Mouse (Mus musculus) retina, postnatal 1 day (tissue): ENCODE data around the gene Prkce.

Experiments
- DNase-seq: peaks from one replicate; pipeline ENCODE4 v3.0.0-alpha.2; 2012

Gene Prkce

DNA sequence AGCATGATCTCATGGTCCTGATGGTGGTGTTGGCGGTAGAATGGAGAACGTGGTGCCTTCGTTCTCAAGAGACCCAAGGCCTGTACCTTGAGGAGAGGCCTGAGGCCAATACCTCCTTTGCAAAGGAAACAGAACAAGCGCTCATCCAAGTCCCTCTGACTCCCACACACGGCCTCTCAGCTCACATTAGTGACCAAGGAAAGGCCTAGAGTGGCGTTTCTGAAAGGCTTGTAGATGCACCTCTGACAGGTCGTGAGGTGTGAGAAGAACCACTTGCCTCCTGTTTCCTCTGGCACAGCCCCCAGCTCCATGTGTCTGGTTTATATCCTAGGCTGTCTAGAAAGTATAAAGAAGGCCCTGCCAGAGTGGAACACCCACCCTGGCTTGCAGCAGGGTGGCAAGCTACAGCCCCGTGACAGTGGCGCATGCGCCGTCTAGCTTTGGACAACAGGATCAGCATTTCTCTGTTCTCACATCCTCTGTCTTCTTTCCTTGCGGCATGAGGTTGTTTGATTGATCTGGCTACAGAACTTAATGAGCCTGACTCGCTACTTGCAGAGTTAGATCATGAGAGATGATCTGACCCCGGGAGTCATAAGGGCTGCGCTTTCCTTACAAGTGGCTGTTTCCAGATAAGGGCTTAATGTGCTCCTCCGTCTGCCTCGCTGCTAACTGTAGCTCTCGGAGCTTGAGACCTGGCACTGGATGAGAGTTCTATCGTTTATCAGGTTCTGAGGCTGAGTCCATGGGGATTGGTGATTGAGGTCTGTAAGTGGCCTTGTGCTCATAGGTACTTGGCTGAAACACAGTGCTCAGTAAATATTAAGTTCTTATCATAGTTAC is 136.0 kb downstream of the Prkce start:
- no peak for DNase-seq

DNA sequence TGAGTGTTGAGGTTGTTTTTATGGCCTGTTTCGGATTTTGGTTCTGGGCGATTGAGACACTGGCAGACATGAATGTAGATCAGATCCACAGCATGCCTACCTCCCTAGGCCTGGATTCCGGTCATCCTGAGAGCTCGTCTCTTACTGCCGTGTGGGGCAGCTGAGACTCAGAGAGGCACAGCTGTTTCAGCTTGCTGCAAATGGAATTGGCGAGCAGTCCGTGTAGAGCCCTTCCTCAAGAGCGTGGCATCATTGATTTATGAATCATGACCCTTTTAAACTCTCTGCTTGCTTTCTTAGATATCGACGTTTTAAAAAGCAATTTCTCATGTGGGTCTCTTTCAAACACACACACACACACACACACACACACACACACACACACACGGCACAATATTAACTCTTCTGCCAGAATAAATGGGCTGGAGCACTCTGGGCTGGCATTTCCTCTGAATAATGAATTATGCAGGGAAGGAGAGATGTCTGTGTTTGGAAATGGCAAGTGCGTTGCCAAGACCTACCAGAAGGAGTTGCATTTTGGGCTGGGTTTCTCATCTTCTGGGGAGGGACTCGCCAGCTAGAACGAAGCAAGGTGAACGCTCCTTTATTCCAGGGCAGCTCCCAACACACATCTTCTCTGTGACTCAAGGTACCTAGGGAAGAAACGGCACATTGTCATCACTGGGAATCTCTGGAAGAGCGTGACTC is 137.5 kb downstream of the Prkce start:
- no peak for DNase-seq

DNA sequence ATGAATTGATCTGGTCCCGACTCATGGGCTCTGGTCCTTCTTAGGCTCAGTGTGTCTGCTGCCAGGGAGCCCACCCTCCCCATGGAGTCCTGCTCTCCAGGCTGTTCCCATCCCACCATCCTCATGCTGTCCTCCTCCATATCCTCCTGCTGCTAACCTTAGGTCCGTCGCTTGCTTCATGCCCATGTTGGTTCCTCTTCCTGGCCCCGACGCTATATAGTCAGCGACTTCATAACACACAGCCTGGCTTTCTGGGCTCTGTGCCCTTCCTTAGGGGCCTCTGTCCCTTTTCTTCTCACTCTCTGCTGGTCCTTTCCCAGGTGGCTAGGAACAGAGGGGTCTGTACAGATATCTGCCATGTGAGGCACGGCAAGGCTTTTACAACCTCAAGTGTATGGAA is 138.6 kb downstream of the Prkce start:
- no peak for DNase-seq

DNA sequence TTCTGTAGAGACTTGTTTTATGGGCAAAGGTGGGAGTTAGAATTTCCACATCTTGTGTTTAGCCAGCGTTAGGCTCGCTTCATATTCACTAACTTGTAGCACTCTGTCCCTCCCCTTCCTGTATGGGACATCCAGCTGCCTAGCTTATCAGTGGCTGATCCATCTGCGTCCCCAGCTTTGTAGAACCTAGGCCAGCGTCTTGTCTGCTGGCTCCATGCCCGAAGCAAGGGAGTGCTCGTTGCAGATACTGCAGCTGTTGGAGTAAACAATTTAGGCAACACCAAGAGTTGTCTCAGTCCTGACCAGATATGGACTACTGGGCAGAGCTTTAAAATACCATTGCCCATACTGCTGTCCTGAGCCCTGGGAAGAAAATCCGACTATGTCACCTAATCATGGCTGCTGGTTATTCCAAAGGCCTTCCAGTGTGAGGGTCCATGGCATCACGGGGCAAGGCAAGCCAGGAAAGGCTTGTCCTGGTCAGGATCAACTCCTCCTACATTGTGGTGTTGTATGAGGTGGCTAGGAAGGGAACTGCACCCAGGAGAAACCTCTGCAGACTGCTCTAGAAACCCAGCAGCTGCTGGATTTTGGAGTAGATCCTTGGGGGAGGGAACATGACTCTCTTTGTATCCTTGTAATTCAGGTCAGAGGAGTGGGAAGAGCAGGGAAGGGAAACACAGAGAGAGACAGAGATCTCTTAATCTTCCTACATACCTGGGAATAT is 146.0 kb downstream of the Prkce start:
- DNase-seq: no peak

DNA sequence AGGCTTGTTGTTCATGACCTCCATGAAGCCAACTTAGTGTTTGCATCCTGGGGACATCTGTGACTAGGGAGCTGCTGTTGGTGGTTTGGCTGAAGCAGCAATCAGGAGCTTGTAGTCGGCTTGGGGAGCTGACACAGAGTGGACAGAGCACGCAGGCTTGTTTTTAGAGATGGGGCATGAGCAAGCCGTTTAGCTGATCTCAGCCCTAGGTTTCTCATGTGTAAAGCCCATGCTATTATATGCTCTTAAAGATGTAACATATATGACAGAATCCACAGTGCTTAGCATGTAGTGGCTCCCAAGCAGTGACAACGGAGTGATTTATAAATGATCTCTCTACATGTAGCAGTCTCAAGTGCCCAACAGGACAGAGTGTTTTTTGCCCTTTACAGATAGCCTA is 148.3 kb downstream of the Prkce start:
- no peak for DNase-seq

DNA sequence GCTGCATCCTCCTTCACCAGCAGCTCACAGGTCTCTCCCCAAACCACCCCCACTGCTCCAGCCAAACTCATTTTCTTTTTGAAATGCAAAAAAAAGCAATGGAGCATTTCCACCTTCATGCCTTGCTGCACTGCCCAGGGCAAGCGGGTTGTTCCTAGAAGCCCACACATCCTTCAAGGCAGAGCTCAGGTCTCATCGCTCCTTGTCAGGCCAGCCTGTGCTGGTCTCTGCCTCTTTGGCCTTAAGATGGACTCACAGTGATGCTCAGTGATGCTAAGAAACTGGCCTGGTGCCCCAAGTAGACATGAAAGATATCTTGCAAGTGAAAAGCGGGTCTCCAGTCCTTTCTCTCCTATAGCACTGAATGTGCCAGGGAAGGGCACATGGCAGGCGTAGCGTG is 149.2 kb downstream of the Prkce start:
- DNase-seq: no peak

DNA sequence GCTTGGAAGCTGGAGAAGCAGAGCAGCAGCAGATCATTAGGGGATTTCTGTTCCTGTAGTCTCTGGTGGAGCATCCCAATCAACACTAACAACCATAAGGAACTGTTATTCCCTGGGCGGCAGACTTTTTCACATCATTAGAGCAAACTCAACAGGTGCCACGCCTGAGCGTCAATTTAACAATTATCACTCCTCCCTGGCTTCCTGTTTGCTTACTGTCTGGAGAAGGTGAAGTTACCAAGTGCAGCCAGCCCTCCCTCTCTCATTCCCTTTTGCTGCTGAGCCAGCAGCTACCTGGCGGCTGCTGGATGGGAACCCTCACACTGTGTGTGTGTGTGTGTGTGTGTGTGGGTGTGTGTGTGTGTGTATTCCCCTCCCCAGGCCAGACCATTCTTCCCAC is 149.6 kb downstream of the Prkce start:
- no peak for DNase-seq

DNA sequence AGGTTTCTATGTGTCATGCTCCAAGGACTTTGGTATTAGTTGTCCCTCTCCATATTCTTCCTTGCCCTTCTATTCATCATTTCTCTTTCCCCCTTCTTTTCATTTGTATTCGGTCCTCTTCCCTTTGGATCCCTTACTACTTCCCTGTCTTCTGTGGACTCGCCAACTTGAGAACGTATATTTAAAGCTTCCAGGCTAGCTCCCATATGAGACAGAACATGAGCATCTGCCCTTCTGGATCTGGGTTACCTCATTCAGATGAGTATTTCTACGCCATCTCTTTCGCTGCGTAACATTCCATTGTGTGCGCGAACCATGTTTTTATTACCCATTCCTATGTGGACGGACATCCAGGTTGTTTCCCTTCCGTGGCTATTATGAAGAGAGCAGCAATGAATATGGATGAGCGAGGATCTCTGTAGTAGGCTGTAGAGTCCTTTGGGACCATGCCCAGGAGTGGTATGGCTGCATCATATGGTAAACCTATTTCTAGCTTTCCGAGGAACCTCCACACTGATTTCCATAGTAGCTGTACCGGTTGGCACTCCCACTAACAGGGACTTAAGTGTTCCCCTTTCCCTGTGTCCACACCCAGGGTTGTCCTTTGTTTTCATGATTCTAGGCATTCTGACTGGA is 152.5 kb downstream of the Prkce start:
- no peak for DNase-seq

DNA sequence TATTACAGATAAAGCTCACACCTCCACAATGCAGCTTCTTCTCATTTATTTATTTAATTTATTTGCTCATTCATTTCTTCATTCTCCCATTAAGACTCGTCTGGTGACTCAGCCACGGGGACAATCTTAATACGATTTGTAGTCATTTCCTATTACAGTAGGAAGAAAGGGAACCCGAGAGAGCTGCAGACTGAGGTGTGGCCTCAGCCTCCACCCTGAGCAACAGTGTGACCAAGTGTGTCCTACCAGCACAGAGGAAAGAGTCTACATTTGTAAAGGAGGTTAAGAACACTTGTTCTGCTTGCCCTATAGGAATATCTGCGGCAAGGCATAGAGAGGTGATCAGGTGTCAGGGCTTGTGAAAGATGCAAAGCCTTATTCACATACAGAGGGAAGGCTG is 155.3 kb downstream of the Prkce start:
- DNase-seq: no peak

DNA sequence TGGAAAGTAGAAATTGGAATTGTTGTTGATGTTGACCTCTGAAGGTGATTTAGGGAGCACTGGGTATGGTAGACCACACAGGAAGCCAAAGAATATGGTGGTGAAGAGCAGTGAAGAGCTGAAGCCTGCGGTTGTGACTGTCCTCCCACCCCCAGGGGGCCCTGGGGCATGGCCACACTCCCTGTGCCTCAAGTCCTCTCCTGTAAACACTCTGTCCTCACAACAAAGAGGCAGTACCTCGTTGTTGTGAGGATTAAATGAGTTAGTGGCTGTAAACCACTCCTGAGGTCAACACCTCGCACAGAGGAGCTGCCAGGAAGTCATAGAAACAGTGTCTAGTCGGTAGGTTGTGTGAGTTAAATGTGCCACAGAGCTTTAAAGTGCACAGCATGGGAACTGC is 155.7 kb downstream of the Prkce start:
- no peak for DNase-seq

DNA sequence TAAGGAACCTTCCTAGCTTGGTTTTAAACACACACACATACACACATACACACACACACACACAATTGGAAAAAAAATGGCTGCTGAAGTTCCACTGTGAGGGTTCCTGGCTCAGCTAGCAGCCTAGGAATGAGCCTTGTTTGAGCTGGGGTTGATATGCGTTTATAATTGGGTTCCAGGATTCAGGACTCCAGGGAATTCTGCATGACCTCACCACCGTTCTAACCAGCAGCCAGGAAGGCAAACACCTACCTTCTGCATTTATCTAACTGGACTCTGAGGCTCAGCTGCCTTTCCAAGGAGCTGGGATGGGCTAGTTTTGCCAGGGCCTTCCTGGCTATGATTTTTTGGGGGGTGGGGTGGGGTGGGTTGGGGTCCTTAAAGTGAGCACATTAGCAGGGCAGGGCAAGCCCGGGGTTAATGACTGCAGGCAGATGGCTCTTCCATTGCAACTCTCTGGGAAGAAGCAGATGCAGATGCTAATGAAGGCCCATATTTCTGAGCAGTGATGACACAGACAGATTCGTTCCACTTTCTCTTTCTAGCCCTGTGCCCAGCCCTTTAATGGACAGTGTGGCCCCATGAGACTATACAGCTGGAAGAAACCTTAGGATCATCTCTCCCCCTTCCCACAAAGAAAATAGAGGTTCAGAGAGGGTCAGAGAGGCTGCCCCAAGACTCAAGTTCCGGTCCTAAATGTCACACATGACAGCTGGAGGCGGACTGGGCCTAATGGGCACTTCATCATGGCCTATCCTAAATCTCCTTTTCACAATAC is 156.5 kb downstream of the Prkce start:
- peak; percentile 57 for DNase-seq

DNA sequence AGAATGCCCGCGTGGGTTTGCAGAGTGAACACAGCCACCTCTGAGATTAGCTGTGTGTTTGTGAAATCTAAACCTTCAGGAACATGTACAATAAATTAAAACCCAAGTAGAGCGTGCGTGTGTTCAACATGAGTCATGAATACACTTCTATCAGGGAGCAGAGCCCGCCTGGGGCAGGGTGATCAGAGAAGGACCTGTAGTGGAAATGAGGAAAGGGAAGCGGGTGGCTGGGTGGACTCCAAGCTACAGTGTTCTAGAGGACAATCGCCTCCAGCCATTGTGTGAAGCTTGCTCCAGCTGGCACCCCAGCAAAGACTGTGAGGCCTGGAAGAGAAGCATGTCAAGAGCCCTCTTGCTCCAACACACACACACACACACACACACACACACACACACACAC is 157.2 kb downstream of the Prkce start:
- DNase-seq: no peak

DNA sequence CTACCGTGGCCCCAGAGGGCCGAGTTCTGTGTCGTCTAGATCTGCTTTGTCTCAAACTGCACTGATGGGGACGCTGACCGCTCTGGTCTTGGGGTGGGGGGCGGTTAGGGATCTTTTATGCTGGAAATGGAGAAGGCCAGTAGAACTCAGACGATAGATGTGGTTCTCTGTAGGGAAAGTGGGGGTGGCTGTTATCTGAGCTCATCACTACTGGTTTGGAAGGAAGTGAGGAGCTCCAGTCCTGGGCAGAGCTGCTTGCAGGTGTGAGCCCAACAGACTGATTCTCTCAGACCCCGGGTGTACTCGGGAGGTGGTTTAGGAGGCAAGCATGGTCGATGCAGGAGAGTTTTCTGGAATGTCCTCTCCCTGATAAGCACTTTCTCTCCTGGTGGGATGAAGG is 157.7 kb downstream of the Prkce start:
- no peak for DNase-seq

DNA sequence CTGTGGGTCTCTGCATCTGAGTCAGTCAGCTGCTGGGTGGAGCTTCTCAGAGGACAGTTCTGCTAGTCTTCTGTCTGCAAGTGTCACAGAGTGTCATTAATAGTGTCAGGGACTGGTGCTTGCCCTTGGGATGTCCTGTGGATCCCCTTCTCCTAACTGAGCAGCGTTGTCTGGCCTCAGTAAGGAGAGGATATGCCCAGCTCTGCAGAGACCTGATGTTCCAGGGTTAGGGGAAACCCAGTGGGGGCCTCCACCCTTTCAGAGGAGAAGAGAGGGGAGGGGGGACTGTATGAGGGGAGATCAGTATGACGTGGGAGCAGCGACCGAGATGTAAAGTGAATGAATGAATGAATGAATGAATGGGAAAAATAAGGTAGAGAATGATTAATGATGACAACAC is 160.4 kb downstream of the Prkce start:
- no peak for DNase-seq

DNA sequence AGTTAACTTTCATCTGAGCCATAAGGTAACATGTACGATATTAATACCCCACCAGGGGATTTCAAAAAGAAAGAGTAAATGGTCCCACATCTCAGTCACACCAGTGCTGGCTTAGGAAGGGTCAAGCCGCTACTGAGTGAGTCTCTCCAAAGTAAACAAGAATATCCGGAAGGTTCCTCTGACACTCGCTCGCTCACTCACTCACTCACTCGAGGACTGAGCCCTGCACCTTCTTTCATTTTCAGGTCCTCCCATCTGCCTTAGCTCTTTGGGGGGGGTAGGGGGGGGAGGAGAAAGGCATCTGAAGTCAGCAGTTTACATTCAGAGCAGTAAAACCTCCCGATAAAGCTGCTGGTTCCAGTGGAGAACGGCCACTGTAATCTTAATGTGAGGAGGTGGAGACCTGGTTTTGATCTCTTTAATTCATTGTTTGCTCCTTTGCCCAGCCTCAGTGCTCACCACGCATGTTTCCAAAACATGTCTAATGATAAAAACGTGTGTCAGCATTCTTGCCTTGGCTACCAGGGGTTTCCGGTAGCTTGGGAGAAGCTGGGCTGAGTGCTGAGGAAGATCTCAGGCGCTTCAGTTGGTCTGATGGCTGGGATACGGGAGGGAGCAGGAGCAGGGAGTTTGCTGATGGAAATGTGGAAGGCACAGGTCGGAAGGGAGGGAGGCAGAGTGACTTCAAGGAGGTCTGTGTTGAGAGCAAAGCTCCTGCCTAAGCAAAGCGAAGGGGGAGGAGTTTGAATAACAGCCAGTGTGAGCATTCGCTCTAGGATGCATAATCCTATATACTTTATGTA is 161.9 kb downstream of the Prkce start:
- no peak for DNase-seq

DNA sequence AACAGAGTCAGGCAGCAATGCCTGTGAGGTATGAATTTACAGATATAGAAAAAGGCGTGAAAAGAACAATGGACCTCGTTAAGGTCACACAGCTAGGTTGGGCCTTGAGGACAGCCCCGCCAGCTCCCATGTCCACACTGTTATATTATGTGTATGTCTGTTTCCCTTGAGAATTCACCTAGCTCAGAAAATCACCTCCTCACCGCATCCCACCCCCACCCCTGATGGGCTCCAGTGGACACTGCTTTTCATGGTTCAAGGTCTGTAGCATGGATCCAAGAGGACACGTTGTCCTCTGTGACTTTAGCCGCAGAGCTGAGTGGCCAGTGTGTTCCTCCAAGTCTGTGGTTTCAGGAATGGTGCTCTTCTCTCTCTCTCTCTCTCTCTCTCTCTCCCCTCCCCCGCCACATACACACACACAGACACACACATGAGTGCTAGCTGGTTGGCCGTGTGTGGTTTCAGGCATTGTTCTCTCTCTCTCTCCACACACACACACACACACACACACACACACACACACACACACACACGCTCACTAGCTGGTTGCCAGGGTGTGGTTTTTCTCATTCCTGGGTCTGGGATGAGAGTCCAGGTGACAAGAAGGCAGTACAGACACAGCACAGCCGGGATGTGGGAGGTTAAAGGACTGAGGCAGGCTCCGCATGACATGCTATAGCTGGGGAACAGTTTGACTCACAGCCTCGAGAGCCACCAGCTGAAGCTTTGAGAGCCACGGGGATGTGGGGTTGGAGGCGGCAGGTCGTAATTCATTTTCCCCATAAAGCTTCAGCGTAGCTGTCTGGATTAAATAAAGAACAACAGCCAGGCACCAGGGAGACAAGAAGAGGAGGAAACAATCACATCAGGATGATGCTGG is 162.7 kb downstream of the Prkce start:
- DNase-seq: peak; percentile 29

DNA sequence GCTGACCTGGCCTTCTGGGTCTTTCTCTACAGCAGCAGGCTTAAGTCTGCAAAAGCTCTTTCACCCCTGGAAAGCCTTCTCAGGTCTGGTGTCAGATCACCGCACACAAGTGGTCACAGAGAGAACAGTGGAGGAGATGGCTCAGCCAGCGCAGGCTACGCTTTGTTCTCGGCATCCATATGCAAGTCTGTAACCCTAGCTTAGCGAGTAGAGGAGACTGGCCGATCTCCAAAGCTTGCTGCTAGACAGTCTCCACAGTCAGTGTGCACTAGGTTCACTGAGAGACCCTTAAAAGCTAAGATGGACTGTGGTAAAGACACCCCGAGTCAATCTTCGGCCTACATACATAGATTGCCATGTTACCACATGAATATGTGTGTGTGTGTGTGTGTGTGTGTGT is 164.2 kb downstream of the Prkce start:
- no peak for DNase-seq

DNA sequence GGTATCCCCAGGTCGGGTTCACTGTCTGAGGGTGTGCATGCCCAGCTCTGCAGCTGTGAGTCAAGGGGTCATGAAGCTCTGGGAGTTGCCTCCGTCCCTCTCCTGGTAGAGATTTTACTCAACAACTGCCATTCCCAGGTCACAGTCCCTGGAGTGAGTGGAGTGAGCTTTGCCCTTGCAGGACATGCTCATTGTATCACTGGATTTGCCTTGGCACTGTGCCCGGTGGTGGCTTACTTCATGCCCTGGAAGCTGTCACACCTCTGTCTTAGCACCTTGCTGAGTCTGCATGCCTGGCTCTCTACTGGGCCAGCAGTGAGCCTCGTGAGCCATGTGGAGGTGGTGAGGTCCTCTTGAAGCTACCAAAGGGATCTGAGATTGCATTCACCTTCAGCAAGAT is 167.4 kb downstream of the Prkce start:
- no peak for DNase-seq

DNA sequence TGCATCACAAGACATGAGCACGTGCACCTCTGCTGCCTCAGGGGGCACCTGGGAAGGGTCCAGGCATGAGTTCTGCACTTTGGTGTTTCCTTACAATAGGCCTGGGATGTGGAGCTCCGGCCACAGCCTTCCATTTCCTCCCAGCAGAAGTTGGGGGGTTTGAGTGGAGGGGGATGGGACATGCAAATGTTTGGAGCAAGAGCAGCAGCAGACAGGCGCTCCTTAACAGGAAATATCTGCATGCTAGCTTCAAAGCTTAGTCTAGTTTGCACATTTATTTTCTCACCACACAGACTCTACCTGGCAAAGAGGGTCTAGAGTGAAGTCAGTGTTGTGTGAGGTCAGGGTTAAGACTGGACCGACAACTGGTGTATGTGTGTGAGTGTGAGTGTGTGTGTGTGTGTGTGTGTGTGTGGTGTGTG is 169.1 kb downstream of the Prkce start:
- DNase-seq: no peak

DNA sequence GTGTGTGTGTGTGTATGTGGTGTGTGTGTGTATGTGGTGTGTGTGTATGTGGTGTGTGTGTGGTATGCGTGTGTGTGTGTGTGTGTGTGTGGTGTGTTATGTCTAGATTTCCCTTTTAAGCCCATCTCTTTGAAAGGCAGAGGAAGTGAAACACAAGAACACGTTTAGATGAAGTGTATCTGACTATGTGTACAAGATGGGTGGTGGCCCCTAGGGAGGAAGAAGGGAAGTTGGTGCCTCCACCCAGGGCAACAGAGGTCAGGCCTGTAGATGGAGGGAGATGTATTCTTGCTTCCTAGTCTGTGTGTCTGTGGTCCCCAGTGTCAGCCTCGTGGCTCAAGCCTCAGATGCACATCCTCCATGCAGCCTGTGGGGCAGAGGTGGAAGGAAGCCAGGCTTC is 169.5 kb downstream of the Prkce start:
- DNase-seq: no peak

DNA sequence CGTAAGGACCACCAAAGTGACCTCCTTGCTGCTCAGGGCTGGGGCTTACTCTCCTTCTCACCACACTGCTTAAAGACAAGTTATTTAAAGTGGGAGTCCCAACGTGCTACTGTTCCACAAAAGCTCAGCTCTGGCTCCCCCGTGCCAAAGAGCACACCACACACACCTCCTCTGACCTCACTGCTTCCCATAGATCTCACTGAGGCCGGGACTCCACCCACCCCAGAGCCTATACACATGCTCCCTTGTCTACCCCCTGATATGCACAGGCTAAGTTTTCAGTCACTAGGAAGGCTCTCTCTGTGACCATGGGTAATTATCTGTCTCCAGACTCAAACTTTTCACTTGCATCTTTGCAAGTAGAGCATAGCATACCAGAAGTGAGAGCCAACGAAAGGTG is 170.7 kb downstream of the Prkce start:
- no peak for DNase-seq
